In genomic region chr5:36226296-36226695, GRCm38 (mm10) we compare ENCODE assay signal across 8 mouse cellular contexts. TPM values are rescaled to one million over a fixed set of nuclear protein-coding genes. Genes with fewer than 3 reads are reported as not detected.
DNase-seq lines count a peak whose midpoint lies in the region; ATAC-seq and TF ChIP-seq lines count a peak whose summit lies in the region.

No protein-coding gene starts in this region.

- H3K9me3 ChIP-seq in heart, embryonic 11.5 days (replicated peaks; ENCODE audit: control insufficient read depth, low read length), result no peaks in the 10 kb centered on the region
- no peaks in the 10 kb centered on the region for H3K9me3 ChIP-seq in limb, embryonic 12.5 days

- TF ChIP-seq CTCF in embryonic fibroblast, embryonic 13.5 days (IDR thresholded peaks at IDR 0.05; ENCODE audit: borderline replicate concordance, insufficient read depth, low read length), result no peak

- ATAC-seq in heart, embryonic 11.5 days (replicated peaks; ENCODE audit: insufficient number of reproducible peaks, low FRiP score, low TSS enrichment), result no peak
- ATAC-seq in limb, embryonic 12.5 days (ENCODE audit: insufficient number of reproducible peaks, insufficient read depth, low FRiP score, low TSS enrichment, low read depth), result no peak
- ATAC-seq in granulocyte monocyte progenitor cell, adult 5-6 weeks (replicated peaks; ENCODE audit: poor library complexity, severe bottlenecking), result no peak

- H3K4me1 ChIP-seq in heart, embryonic 11.5 days (ENCODE audit: control insufficient read depth, insufficient read depth, low read length), result peaks cover 2% of the 10 kb centered on the region; the same call in 1 of the 2 replicates
- H3K4me1 ChIP-seq in embryonic fibroblast, embryonic 13.5 days (ENCODE audit: control insufficient read depth, insufficient read depth, low read length), result peaks cover 21% of the 10 kb centered on the region
- H3K4me1 ChIP-seq in limb, embryonic 12.5 days (replicated peaks), result peaks cover 38% of the 10 kb centered on the region

- H3K4me2 ChIP-seq in heart, embryonic 11.5 days, result no peak overlapping the region
- H3K4me2 ChIP-seq in limb, embryonic 12.5 days, result no peak overlapping the region

- H3K9ac ChIP-seq in heart, embryonic 11.5 days (ENCODE audit: low read depth, low read length), result no peak overlapping the region
- H3K9ac ChIP-seq in limb, embryonic 12.5 days (replicated peaks), result no peak overlapping the region; the same call in 1 of the 2 replicates

- peak; percentile 39 for DNase-seq in heart, postnatal 4 days
- DNase-seq in 3T3-L1 (ENCODE audit: low read depth, low spot score), result peak; percentile 84
- DNase-seq in cerebellum, adult 11 months, result no peak
- DNase-seq in B cell, adult 2 months, result no peak

- 61% methylated on average over 11 of the region's 11 CpGs for WGBS in heart, embryonic 11.5 days (ENCODE audit: insufficient replicate concordance)
- WGBS in limb, embryonic 12.5 days, result 62% methylated on average over 11 of the region's 11 CpGs

- no peaks in the 10 kb centered on the region for H3K36me3 ChIP-seq in heart, embryonic 11.5 days (ENCODE audit: control insufficient read depth, insufficient read depth, low read length)
- no peaks in the 10 kb centered on the region for H3K36me3 ChIP-seq in limb, embryonic 12.5 days

- H3K27ac ChIP-seq in heart, embryonic 11.5 days (ENCODE audit: low read depth, low read length), result no peak overlapping the region
- H3K27ac ChIP-seq in embryonic fibroblast, embryonic 13.5 days (ENCODE audit: insufficient read depth, low read length), result peak overlapping the region; percentile 95
- peak overlapping the region; percentile 88 for H3K27ac ChIP-seq in limb, embryonic 12.5 days

- TF ChIP-seq POLR2A in embryonic fibroblast, embryonic 13.5 days (IDR thresholded peaks at IDR 0.05; ENCODE audit: low read depth, low read length), result no peak; the same call in 1 of the 2 replicates

- H3K4me3 ChIP-seq in heart, embryonic 11.5 days (ENCODE audit: low read depth, low read length), result no peak overlapping the region
- no peak overlapping the region for H3K4me3 ChIP-seq in embryonic fibroblast, embryonic 13.5 days (ENCODE audit: insufficient read depth, low read length)
- no peak overlapping the region for H3K4me3 ChIP-seq in limb, embryonic 12.5 days (replicated peaks)

- H3K27me3 ChIP-seq in heart, embryonic 11.5 days (ENCODE audit: control insufficient read depth, insufficient read depth, low read length), result no peaks in the 10 kb centered on the region
- H3K27me3 ChIP-seq in limb, embryonic 12.5 days, result no peaks in the 10 kb centered on the region

RNA-seq across cellular contexts. Expression of gene Psapl1, which starts 22.5 kb away (rescaled TPM):
- not detected for total RNA-seq in heart, postnatal 4 days (2021)
- 0.21 TPM in 1 of 2 replicates, not detected in the other for polyA plus RNA-seq in heart, embryonic 11.5 days (2014; fragmentation: Nextera tagmentation; extraction: Ambion mirVana)
- not detected in 2 replicates for polyA plus RNA-seq in embryonic fibroblast, embryonic 13.5 days (2011; ENCODE audit: insufficient read length, low read depth, missing spikeins)
- polyA plus RNA-seq in limb, embryonic 12.5 days (2016; fragmentation: Nextera tagmentation; extraction: Ambion mirVana), result 0.15 TPM in 1 of 2 replicates, not detected in the other
- total RNA-seq in granulocyte monocyte progenitor cell, adult 5-6 weeks (2014; fragmentation: Nextera tagmentation), result not detected in 2 replicates
- total RNA-seq in granulocyte monocyte progenitor cell, adult 5-6 weeks (2017), result not detected in 2 replicates

Comparison
In these comparisons a context has a peak if more than half of its experiments do, and no peak if none do; other contexts are left out.
1. DNase-seq: peak in heart, postnatal 4 days (single experiment) and 3T3-L1 (single experiment); none in cerebellum, adult 11 months (single experiment) and B cell, adult 2 months (0 of 2).